Mouse (Mus musculus) right cerebral cortex, postnatal 36 days (tissue): Measurements from ENCODE around the gene Trim34a.
"Not testable (repeated sequence)": the region's sequence is repeated elsewhere in the genome, so short reads cannot be mapped to it uniquely, and the experiment has no call there.

Experiments
- DNase-seq, 2 experiments: peaks; one replicate each; pipeline ENCODE4 v3.0.0; 2022; ENCODE audit warnings: low spot score in 2 of 2, mixed read lengths in 1 of 2

The Trim34a gene

GRCm38 (mm10) chr7:104244287-104245181 lies at the start of gene Trim34a:
Gene Trim34a (plus strand): TSS chr7:104244457.
- peak in 1 of 2 experiments; percentile 1 for DNase-seq

GRCm38 (mm10) chr7:104195885-104196284 lies 48.4 kb upstream of the Trim34a start, which contains the start of gene Olfr649:
Gene Olfr649 (minus strand): TSS chr7:104195985.
- no peak for DNase-seq

GRCm38 (mm10) chr7:104199822-104200221 lies 44.4 kb upstream of the Trim34a start:
- no peak for DNase-seq

- DNase-seq = no peak
These were observed 38.1 kb upstream of the Trim34a start for GRCm38 (mm10) chr7:104206197-104206596.

GRCm38 (mm10) chr7:104216011-104216535 lies 28.2 kb upstream of the Trim34a start:
- no peak for DNase-seq

GRCm38 (mm10) chr7:104217881-104218280 lies 26.4 kb upstream of the Trim34a start:
- DNase-seq = no peak

GRCm38 (mm10) chr7:104218701-104219569 lies 25.3 kb upstream of the Trim34a start, which contains the start of gene Trim6:
Gene Trim6 (plus strand): TSS chr7:104218793.
- DNase-seq = no peak

GRCm38 (mm10) chr7:104231203-104231602 lies 13.1 kb upstream of the Trim34a start:
- DNase-seq = no peak

- DNase-seq = no peak
These were observed 3.4 kb upstream of the Trim34a start for GRCm38 (mm10) chr7:104240857-104241256.

- DNase-seq = no peak
These were observed 641 bp upstream of the Trim34a start for GRCm38 (mm10) chr7:104243616-104244015.

- not testable (repeated sequence) for DNase-seq
These were observed 16.1 kb downstream of the Trim34a start for GRCm38 (mm10) chr7:104260380-104260779.

GRCm38 (mm10) chr7:104265335-104265734 lies 21.1 kb downstream of the Trim34a start:
- not testable (repeated sequence) for DNase-seq

GRCm38 (mm10) chr7:104279361-104279760 lies 35.1 kb downstream of the Trim34a start:
- DNase-seq = not testable (repeated sequence)

GRCm38 (mm10) chr7:104287576-104288443 lies 43.6 kb downstream of the Trim34a start, which contains the start of gene Trim5:
Gene Trim5 (minus strand): TSS chr7:104288094.
- DNase-seq = not testable (repeated sequence)

- no peak for DNase-seq
These were observed 46.4 kb downstream of the Trim34a start for GRCm38 (mm10) chr7:104290641-104291040.

- DNase-seq = no peak
These were observed 47.6 kb downstream of the Trim34a start for GRCm38 (mm10) chr7:104291638-104292400.
